Mouse (Mus musculus): ENCODE results near the gene Pitpnm1. TPM values are rescaled to one million over a fixed set of nuclear protein-coding genes. Genes with fewer than 3 reads are reported as not detected.

Pitpnm1 gene
- polyA plus RNA-seq, 1 experiment from 2014 or later: 9.2 TPM

DNA sequence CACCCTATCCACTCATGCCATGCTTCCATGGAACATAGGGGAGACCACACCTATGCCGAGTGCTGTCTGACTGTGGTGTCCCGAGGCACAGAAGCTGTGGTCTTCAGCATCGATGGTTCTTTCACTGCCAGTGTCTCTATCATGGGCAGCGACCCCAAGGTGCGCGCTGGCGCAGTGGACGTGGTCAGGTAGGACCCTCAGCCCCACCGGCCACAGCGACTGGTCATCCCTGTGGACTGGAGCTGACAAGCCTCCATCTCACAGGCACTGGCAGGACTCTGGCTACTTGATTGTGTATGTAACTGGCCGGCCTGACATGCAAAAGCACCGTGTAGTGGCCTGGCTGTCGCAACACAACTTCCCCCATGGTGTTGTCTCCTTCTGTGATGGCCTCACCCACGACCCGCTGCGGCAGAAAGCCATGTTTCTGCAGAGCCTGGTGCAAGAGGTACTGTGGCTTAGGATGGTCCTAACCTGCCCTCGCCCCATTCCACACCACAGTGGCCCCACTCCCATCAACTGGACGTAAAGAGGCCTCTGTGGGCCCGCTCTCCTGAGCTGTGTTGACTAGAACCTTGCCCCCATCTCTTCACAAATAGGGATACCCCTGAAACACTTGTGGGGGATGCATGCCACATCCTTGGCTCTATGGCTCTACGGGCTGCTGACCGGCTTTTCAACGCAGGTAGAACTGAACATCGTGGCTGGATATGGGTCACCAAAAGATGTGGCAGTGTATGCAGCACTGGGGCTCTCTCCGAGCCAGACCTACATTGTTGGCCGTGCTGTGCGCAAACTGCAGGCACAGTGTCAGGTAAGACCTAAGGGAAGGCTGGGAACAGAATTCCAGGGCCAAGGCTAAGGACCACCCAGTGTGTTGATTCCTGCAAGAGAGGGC is 12.5 kb downstream of the Pitpnm1 start:
- H3K27ac ChIP-seq (ENCODE audit: low read length): no peak overlapping the region
- no peak overlapping the region for H3K4me3 ChIP-seq (ENCODE audit: low read depth, low read length)
- no peak overlapping the region for H3K9ac ChIP-seq (replicated peaks; ENCODE audit: low read depth, low read length)
- no peaks in the 10 kb centered on the region for H3K9me3 ChIP-seq (ENCODE audit: control insufficient read depth, low read depth, low read length)
- no peaks in the 10 kb centered on the region for H3K27me3 ChIP-seq (ENCODE audit: control insufficient read depth, insufficient read depth, low read length)
- no peak for ATAC-seq (ENCODE audit: insufficient number of reproducible peaks, insufficient read depth, low FRiP score, low read depth)
- H3K36me3 ChIP-seq (ENCODE audit: control insufficient read depth, insufficient read depth, low read length): peaks cover 41% of the 10 kb centered on the region
- no peaks in the 10 kb centered on the region for H3K4me1 ChIP-seq (ENCODE audit: control insufficient read depth, insufficient read depth, low read length)
- no peak overlapping the region for H3K4me2 ChIP-seq (replicated peaks; ENCODE audit: low read depth, low read length)
- WGBS: 92% methylated on average over 26 of the region's 26 CpGs

DNA sequence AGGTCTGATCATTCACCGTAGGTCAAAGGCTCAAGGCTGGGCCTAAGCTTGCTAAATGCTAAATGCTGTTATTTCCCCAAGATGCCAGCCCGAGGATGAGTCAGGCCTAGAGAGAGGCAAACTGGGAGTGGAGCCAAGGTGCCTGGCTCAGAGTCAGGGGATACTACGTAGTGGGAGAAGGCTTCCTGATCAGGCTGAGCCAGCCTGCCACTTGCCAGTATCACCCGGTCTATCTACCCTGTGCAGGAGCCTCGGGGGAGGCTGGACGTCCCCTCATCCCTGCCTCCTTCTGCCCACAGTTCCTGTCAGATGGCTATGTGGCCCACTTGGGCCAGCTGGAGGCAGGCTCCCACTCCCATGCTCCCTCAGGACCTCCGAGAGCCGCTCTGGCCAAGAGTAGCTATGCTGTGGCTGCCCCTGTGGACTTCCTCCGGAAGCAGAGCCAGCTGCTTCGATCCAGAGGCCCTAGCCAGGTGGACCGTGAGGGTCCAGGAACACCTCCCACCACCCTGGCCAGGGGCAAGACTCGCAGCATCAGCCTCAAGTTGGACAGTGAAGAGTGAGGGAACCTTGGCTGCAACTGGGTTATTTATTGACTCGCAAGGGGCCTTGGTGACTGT is 13.5 kb downstream of the Pitpnm1 start:
- Histone ChIP-seq H3K4me1 (ENCODE audit: control insufficient read depth, insufficient read depth, low read length) (no peaks in the 10 kb centered on the region), H3K9ac (replicated peaks; ENCODE audit: low read depth, low read length) (peak overlapping the region; percentile 14; the same call in 1 of the 2 replicates), H3K27me3 (ENCODE audit: control insufficient read depth, insufficient read depth, low read length) (no peaks in the 10 kb centered on the region), H3K4me3 (ENCODE audit: low read depth, low read length) (no peak overlapping the region), H3K9me3 (ENCODE audit: control insufficient read depth, low read depth, low read length) (no peaks in the 10 kb centered on the region), H3K36me3 (ENCODE audit: control insufficient read depth, insufficient read depth, low read length) (peaks cover 50% of the 10 kb centered on the region), H3K4me2 (replicated peaks; ENCODE audit: low read depth, low read length) (no peak overlapping the region), H3K27ac (ENCODE audit: low read length) (peak overlapping the region; percentile 22; the same call in 1 of the 2 replicates)
- peak; percentile 43; the same call in 1 of the 2 replicates for ATAC-seq (ENCODE audit: insufficient number of reproducible peaks, insufficient read depth, low FRiP score, low read depth)
- WGBS: 74% methylated on average over 13 of the region's 13 CpGs

DNA sequence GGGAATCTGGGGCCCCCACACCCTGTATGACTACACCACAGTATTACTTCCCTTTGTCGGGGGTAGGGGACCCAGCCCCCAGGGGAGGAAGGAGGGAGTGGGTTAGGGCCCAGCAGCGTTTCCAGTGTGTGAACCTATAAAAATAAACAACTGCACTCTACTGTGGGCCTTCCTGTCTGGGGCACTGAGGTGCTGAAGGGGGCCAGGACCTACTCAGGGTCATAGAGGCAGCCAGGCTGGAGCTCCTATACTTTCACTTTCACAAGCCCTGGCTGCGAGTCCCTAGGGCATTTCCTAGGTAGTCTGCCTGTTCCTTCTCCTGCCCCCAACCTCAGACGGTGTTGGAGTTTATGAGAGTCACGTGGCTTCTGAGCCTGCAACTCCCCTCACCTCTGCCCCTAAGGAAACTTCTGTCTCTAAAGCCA is 14.0 kb downstream of the Pitpnm1 start:
- peak; percentile 36; the same call in 1 of the 2 replicates for ATAC-seq (ENCODE audit: insufficient number of reproducible peaks, insufficient read depth, low FRiP score, low read depth)
- 28% methylated on average over 5 of the region's 5 CpGs for WGBS
- Histone ChIP-seq H3K9ac (replicated peaks; ENCODE audit: low read depth, low read length) (peak overlapping the region; percentile 14; the same call in 1 of the 2 replicates), H3K4me1 (ENCODE audit: control insufficient read depth, insufficient read depth, low read length) (no peaks in the 10 kb centered on the region), H3K9me3 (ENCODE audit: control insufficient read depth, low read depth, low read length) (no peaks in the 10 kb centered on the region), H3K36me3 (ENCODE audit: control insufficient read depth, insufficient read depth, low read length) (peaks cover 50% of the 10 kb centered on the region), H3K4me3 (ENCODE audit: low read depth, low read length) (no peak overlapping the region), H3K4me2 (replicated peaks; ENCODE audit: low read depth, low read length) (no peak overlapping the region), H3K27ac (ENCODE audit: low read length) (peak overlapping the region; percentile 22; the same call in 1 of the 2 replicates), H3K27me3 (ENCODE audit: control insufficient read depth, insufficient read depth, low read length) (no peaks in the 10 kb centered on the region)

DNA sequence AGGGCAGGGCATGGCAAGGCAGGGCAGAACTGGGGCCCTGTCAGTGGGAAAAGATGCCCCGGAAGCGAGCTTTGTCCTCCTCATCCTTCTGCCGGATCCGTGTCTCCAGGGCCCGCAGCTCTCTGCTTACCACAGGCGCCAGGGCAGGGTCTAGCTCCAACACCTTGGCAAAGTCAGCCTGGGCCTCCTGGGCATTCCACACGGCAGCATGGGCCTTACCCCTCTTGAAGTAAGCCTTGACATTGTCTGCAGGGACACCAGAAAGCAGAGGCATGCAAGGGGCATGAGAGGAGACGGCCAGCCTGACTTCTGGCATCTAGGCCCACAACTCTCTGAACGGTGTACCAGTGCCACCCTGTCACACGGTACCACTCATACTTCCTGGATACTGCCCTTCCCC is 14.8 kb downstream of the Pitpnm1 start:
- H3K36me3 ChIP-seq (ENCODE audit: control insufficient read depth, insufficient read depth, low read length): peaks cover 50% of the 10 kb centered on the region

DNA sequence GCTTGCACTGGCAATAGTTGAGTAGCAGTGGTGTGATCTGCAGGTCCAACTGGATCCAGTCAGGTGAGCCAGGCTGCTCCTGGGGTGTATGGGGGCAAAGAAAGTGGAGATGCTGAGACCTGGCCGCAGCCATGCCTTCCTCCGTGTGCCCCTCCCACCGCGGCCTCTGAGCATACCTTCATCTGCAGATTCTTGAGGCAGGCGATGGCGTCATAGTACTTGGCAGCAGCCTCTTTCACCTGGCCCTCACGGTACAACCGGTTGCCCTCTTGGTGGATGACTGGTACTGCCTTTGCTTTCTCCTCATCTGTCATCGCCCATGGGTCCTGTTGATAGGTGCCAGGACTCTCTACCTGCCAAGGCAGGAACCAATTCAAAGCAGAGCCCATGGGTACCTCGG is 15.3 kb downstream of the Pitpnm1 start:
- no peaks in the 10 kb centered on the region for H3K4me1 ChIP-seq (ENCODE audit: control insufficient read depth, insufficient read depth, low read length)
- H3K27ac ChIP-seq (ENCODE audit: low read length): no peak overlapping the region
- no peak overlapping the region for H3K9ac ChIP-seq (replicated peaks; ENCODE audit: low read depth, low read length)
- 94% methylated on average over 10 of the region's 10 CpGs for WGBS
- H3K4me3 ChIP-seq (ENCODE audit: low read depth, low read length): no peak overlapping the region
- no peaks in the 10 kb centered on the region for H3K9me3 ChIP-seq (ENCODE audit: control insufficient read depth, low read depth, low read length)
- peaks cover 50% of the 10 kb centered on the region for H3K36me3 ChIP-seq (ENCODE audit: control insufficient read depth, insufficient read depth, low read length)
- H3K4me2 ChIP-seq (replicated peaks; ENCODE audit: low read depth, low read length): no peak overlapping the region
- no peaks in the 10 kb centered on the region for H3K27me3 ChIP-seq (ENCODE audit: control insufficient read depth, insufficient read depth, low read length)
- no peak for ATAC-seq (ENCODE audit: insufficient number of reproducible peaks, insufficient read depth, low FRiP score, low read depth)

More for the DNA sequence above, 14.8 kb downstream of the Pitpnm1 start:
- Histone ChIP-seq H3K4me1 (ENCODE audit: control insufficient read depth, insufficient read depth, low read length) (no peaks in the 10 kb centered on the region), H3K27me3 (ENCODE audit: control insufficient read depth, insufficient read depth, low read length) (no peaks in the 10 kb centered on the region), H3K27ac (ENCODE audit: low read length) (no peak overlapping the region), H3K4me2 (replicated peaks; ENCODE audit: low read depth, low read length) (no peak overlapping the region), H3K9ac (replicated peaks; ENCODE audit: low read depth, low read length) (no peak overlapping the region), H3K4me3 (ENCODE audit: low read depth, low read length) (no peak overlapping the region), H3K9me3 (ENCODE audit: control insufficient read depth, low read depth, low read length) (no peaks in the 10 kb centered on the region)
- 85% methylated on average over 10 of the region's 10 CpGs for WGBS
- ATAC-seq (ENCODE audit: insufficient number of reproducible peaks, insufficient read depth, low FRiP score, low read depth): no peak

DNA sequence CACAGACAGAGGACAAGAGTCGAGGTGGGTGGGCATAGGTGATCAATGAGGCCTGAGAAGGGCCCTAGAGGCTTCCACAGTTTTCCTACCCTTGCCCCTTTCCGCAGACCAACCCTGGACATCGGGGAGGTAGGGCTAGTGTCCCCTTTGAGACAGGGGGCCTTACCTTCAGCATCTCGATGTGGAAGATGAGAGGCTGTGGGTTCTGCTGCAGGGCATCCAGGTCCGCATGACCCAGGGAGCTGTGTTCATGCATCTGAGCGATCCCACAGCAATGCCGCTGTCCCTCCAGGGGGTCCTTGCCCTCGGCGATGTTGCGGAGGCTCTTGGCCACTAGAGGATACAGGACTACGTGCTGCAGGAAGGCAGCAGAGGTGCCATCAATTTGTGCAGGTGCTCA is 16.0 kb downstream of the Pitpnm1 start:
- H3K4me1 ChIP-seq (ENCODE audit: control insufficient read depth, insufficient read depth, low read length): peaks cover 6% of the 10 kb centered on the region; the same call in 1 of the 2 replicates
- no peak overlapping the region for H3K4me3 ChIP-seq (ENCODE audit: low read depth, low read length)
- H3K36me3 ChIP-seq (ENCODE audit: control insufficient read depth, insufficient read depth, low read length): peaks cover 50% of the 10 kb centered on the region

DNA sequence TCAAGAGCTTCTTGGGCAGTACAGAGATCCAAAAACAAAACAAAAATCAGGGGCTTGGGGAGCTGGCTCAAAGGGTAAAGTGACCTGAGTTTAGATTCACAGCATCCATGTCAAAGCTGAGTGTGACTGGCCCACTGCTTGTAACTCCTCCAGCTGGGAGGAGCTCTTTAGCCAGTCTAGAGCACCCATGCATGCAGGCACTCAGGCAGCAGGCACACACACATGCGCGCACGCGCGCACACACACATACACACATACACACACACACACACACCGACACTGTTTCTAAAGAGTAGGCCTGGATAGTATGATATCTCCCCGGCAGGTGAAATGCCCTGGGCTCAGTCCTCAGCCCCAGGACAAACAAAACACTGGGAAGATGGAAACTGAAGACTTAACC is 17.2 kb downstream of the Pitpnm1 start:
- Histone ChIP-seq H3K27me3 (ENCODE audit: control insufficient read depth, insufficient read depth, low read length) (no peaks in the 10 kb centered on the region), H3K36me3 (ENCODE audit: control insufficient read depth, insufficient read depth, low read length) (peaks cover 48% of the 10 kb centered on the region), H3K4me1 (ENCODE audit: control insufficient read depth, insufficient read depth, low read length) (peaks cover 7% of the 10 kb centered on the region; the same call in 1 of the 2 replicates), H3K9ac (replicated peaks; ENCODE audit: low read depth, low read length) (no peak overlapping the region), H3K4me3 (ENCODE audit: low read depth, low read length) (no peak overlapping the region), H3K4me2 (replicated peaks; ENCODE audit: low read depth, low read length) (no peak overlapping the region), H3K9me3 (ENCODE audit: control insufficient read depth, low read depth, low read length) (no peaks in the 10 kb centered on the region), H3K27ac (ENCODE audit: low read length) (no peak overlapping the region)
- ATAC-seq (ENCODE audit: insufficient number of reproducible peaks, insufficient read depth, low FRiP score, low read depth): no peak
- WGBS: 90% methylated on average over 7 of the region's 7 CpGs

More for the DNA sequence above, 16.0 kb downstream of the Pitpnm1 start:
- H3K27ac ChIP-seq (ENCODE audit: low read length): no peak overlapping the region
- no peak overlapping the region for H3K4me2 ChIP-seq (replicated peaks; ENCODE audit: low read depth, low read length)
- ATAC-seq (ENCODE audit: insufficient number of reproducible peaks, insufficient read depth, low FRiP score, low read depth): no peak
- H3K9ac ChIP-seq (replicated peaks; ENCODE audit: low read depth, low read length): no peak overlapping the region
- H3K27me3 ChIP-seq (ENCODE audit: control insufficient read depth, insufficient read depth, low read length): no peaks in the 10 kb centered on the region
- 81% methylated on average over 11 of the region's 11 CpGs for WGBS
- no peaks in the 10 kb centered on the region for H3K9me3 ChIP-seq (ENCODE audit: control insufficient read depth, low read depth, low read length)

DNA sequence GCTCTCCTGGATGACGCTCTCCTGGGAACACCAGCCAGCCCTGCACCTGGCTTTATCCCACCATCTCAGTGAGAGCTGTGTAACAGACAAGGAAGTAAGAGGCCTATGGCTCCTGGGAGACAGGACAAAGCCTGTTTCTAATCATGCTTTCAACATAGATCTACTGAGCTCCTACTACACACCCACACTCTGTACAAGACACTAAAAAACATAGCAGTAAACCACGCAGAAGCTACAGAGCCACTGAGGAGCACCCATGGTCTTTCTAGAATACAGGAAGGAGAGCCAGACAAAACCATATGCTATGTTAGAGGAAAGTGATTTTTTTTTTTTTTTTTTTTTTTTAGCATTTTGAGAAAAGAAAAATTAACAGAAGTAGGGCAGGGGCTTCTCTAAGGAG is 18.6 kb downstream of the Pitpnm1 start:
- Histone ChIP-seq H3K4me2 (replicated peaks; ENCODE audit: low read depth, low read length) (no peak overlapping the region), H3K27ac (ENCODE audit: low read length) (no peak overlapping the region), H3K4me3 (ENCODE audit: low read depth, low read length) (no peak overlapping the region), H3K4me1 (ENCODE audit: control insufficient read depth, insufficient read depth, low read length) (peaks cover 7% of the 10 kb centered on the region; the same call in 1 of the 2 replicates), H3K9me3 (ENCODE audit: control insufficient read depth, low read depth, low read length) (no peaks in the 10 kb centered on the region), H3K9ac (replicated peaks; ENCODE audit: low read depth, low read length) (no peak overlapping the region), H3K27me3 (ENCODE audit: control insufficient read depth, insufficient read depth, low read length) (no peaks in the 10 kb centered on the region), H3K36me3 (ENCODE audit: control insufficient read depth, insufficient read depth, low read length) (peaks cover 40% of the 10 kb centered on the region)
- ATAC-seq (ENCODE audit: insufficient number of reproducible peaks, insufficient read depth, low FRiP score, low read depth): no peak
- WGBS: 90% methylated on average over 2 of the region's 2 CpGs
